Mouse (Mus musculus) limb, embryonic 12.5 days (tissue): ENCODE results near the gene Frmd7. TPM values are rescaled to one million over a fixed set of nuclear protein-coding genes. Genes with fewer than 3 reads are reported as not detected.

Experiments
- ATAC-seq: fragments of 200-750 bp; cut with Nextera tagmentation; 2 replicates; pipeline ENCODE4 v1.8.0; 2017; ENCODE audit warnings: low read depth, moderate TSS enrichment; ENCODE audit not compliant: insufficient number of reproducible peaks, insufficient read depth, low FRiP score, low TSS enrichment
- H3K27ac ChIP-seq: fragments of 300-500 bp; sonication (generic); 2 replicates; pipeline ENCODE4 v1.5.1; 2016; ENCODE audit warnings: mild to moderate bottlenecking, moderate library complexity
- H3K27me3 ChIP-seq: fragments of 300-500 bp; sonication (generic); 2 replicates; pipeline ENCODE4 v1.6.1; 2016; ENCODE audit warnings: mild to moderate bottlenecking, moderate library complexity
- H3K36me3 ChIP-seq: fragments of 300-500 bp; sonication (generic); 2 replicates; pipeline ENCODE4 v1.6.1; 2016; ENCODE audit warnings: mild to moderate bottlenecking, moderate library complexity
- H3K4me1 ChIP-seq: fragments of 300-500 bp; sonication (generic); replicated peaks from 2 replicates; pipeline ENCODE4 v1.6.1; 2016
- H3K4me2 ChIP-seq: fragments of 300-500 bp; sonication (generic); 2 replicates; pipeline ENCODE4 v1.6.1; 2016; ENCODE audit warnings: mild to moderate bottlenecking, moderate library complexity
- H3K4me3 ChIP-seq: fragments of 300-500 bp; sonication (generic); replicated peaks from 2 replicates; pipeline ENCODE4 v1.5.1; 2016; ENCODE audit warnings: mild to moderate bottlenecking
- H3K9ac ChIP-seq: fragments of 300-500 bp; sonication (generic); replicated peaks from 2 replicates; pipeline ENCODE4 v1.6.1; 2016; ENCODE audit warnings: mild to moderate bottlenecking, moderate library complexity
- H3K9me3 ChIP-seq: fragments of 300-500 bp; sonication (generic); 2 replicates; pipeline ENCODE4 v1.6.1; 2016; ENCODE audit warnings: mild to moderate bottlenecking, moderate library complexity
- WGBS: fragments of 180-500 bp; shearing (Covaris S2); methylation state at CpG from one replicate; pipeline ENCODE4 v1.1.7; 2016; 5-methylcytosine and 5-hydroxymethylcytosine counted together
- polyA plus RNA-seq: library from polyadenylated mRNA; unstranded; fragments of >200 nt; fragmentation: Nextera tagmentation; extraction: Ambion mirVana; gene quantifications from 2 replicates; pipeline ENCODE4 v1.2.1, GENCODE M21; 2016

Gene Frmd7
- polyA plus RNA-seq, result 0.10 and 0.13 TPM in 2 replicates

- 73% methylated on average over 14 of the region's 14 CpGs for WGBS
- no peak within 1 kb of the TSS for H3K27ac ChIP-seq
- peaks cover 10% of the 10 kb centered on the region for H3K27me3 ChIP-seq
- no peaks in the 10 kb centered on the region for H3K4me1 ChIP-seq
- no peak within 1 kb of the TSS for H3K9ac ChIP-seq
- ATAC-seq, result no peak
- H3K4me2 ChIP-seq, result no peak within 1 kb of the TSS
- H3K4me3 ChIP-seq, result no peak within 1 kb of the TSS
- no peaks in the 10 kb centered on the region for H3K9me3 ChIP-seq
- no peaks in the 10 kb centered on the region for H3K36me3 ChIP-seq
These were observed at the start of gene Frmd7 for GRCm38 (mm10) chrX:50942610-50943009. Gene Frmd7 (minus strand): TSS chrX:50942710.

DNA sequence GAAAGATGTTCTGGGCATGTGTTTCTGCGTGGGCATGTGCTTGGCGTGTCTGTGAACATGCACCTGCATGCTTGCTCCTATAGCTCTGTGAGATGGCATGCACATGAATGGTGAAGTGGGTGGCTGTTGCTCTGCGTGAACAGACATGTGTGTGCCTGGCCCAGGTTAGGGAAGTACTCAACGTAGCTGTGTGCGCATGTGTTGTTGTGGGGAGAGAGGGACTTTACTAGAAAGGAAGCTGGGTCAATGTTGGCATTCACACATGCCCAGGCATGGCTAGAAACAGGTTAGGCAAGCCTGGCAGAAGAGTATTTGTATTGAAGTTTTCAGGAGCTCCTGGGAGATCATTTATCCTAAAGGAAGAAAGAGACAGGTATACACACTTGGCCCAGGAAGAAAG lies 48.8 kb upstream of the Frmd7 start:
- Histone ChIP-seq H3K4me3 (no peak overlapping the region), H3K4me1 (no peaks in the 10 kb centered on the region), H3K4me2 (no peak overlapping the region), H3K27me3 (no peaks in the 10 kb centered on the region; the same call in 1 of the 2 replicates), H3K27ac (no peak overlapping the region), H3K9me3 (no peaks in the 10 kb centered on the region), H3K9ac (no peak overlapping the region), H3K36me3 (no peaks in the 10 kb centered on the region)
- WGBS, result 90% methylated on average over 5 of the region's 5 CpGs
- no peak for ATAC-seq

- H3K4me1 ChIP-seq, result no peaks in the 10 kb centered on the region
- no peaks in the 10 kb centered on the region for H3K9me3 ChIP-seq
- H3K9ac ChIP-seq, result no peak overlapping the region
- no peaks in the 10 kb centered on the region for H3K36me3 ChIP-seq
- H3K4me2 ChIP-seq, result no peak overlapping the region
- H3K27ac ChIP-seq, result no peak overlapping the region
- no peaks in the 10 kb centered on the region; the same call in 1 of the 2 replicates for H3K27me3 ChIP-seq
- 90% methylated on average over 6 of the region's 6 CpGs for WGBS
- ATAC-seq, result no peak
- no peak overlapping the region for H3K4me3 ChIP-seq
These were observed 47.4 kb upstream of the Frmd7 start for GRCm38 (mm10) chrX:50989940-50990339.

DNA sequence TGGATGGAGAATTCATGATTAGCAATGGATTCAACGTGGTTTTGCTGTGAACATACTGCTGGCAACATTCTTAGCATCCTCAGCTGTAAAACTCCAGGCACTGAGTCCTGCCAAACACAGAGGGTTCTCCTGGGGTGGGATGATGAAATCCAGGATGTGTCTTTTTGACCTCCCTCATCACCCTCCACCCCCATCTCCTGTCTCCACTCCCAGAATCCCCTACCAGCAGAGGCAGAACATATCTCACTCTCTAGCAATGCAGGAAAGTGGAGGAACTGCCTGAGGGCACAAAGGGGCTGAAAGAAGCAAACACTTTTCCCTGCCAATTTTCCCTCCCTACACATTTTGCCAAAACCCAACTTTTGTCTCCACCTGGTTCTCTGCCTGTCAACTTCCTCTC lies 46.1 kb upstream of the Frmd7 start:
- ATAC-seq, result no peak
- no peaks in the 10 kb centered on the region for H3K36me3 ChIP-seq
- H3K4me1 ChIP-seq, result no peaks in the 10 kb centered on the region
- no peak overlapping the region for H3K9ac ChIP-seq
- H3K9me3 ChIP-seq, result no peaks in the 10 kb centered on the region
- no peak overlapping the region for H3K4me2 ChIP-seq
- 47% methylated on average over 1 of the region's 1 CpGs for WGBS
- H3K27ac ChIP-seq, result no peak overlapping the region
- no peak overlapping the region for H3K4me3 ChIP-seq
- no peaks in the 10 kb centered on the region; the same call in 1 of the 2 replicates for H3K27me3 ChIP-seq

GRCm38 (mm10) chrX:50978428-50978827 lies 35.9 kb upstream of the Frmd7 start:
- H3K36me3 ChIP-seq, result no peaks in the 10 kb centered on the region
- no peaks in the 10 kb centered on the region for H3K9me3 ChIP-seq
- H3K4me2 ChIP-seq, result no peak overlapping the region
- no peak for ATAC-seq
- no peaks in the 10 kb centered on the region for H3K4me1 ChIP-seq
- WGBS, result 88% methylated on average over 2 of the region's 2 CpGs
- no peaks in the 10 kb centered on the region for H3K27me3 ChIP-seq
- H3K27ac ChIP-seq, result no peak overlapping the region
- H3K9ac ChIP-seq, result no peak overlapping the region
- H3K4me3 ChIP-seq, result no peak overlapping the region

DNA sequence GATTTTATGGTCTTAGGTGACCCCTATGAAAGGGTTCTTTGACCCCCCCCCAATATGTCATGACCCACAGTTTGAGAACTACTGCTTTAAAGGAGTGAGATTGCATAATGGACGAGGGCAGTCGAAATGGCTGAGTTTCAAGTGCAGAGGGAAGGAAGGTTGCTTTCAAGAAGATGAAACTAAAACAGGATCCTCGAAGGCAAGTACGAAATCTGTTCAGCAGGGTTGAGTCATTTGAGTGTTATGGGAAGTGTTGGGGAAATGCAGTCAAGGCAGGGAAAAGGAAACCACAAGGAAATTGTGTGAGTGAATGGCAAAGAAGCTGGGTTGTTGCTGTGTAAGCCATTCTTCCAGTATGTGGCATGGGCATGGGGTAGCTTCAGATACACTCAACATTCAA lies 29.6 kb upstream of the Frmd7 start:
- H3K4me2 ChIP-seq, result no peak overlapping the region
- no peaks in the 10 kb centered on the region for H3K4me1 ChIP-seq
- no peak overlapping the region for H3K27ac ChIP-seq
- H3K9ac ChIP-seq, result no peak overlapping the region
- WGBS, result 79% methylated on average over 4 of the region's 4 CpGs
- H3K27me3 ChIP-seq, result no peaks in the 10 kb centered on the region
- H3K9me3 ChIP-seq, result no peaks in the 10 kb centered on the region
- no peak for ATAC-seq
- no peak overlapping the region for H3K4me3 ChIP-seq
- H3K36me3 ChIP-seq, result no peaks in the 10 kb centered on the region

DNA sequence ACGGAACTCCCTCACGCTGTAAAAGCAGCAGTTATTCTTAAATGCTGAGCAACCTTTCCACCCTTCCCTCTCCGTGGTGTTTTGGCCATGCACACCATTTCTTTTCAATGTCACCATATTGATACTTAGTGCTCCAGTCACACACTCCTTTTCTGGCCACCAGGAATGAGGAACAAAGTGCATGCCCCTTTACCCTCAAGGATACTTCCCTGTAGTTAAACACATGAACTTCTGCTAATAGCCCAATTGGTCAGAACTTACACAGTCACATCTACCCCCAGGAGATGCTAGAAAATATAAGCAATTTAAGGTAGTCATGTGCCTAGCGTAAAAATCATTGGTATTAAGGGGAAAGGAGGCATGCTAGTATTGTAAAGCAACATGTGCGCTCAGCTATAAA lies 27.4 kb upstream of the Frmd7 start:
- Histone ChIP-seq H3K27me3 (no peaks in the 10 kb centered on the region), H3K4me3 (no peak overlapping the region), H3K27ac (no peak overlapping the region), H3K9ac (no peak overlapping the region), H3K4me1 (no peaks in the 10 kb centered on the region), H3K9me3 (no peaks in the 10 kb centered on the region), H3K36me3 (no peaks in the 10 kb centered on the region), H3K4me2 (no peak overlapping the region)
- WGBS, result 84% methylated on average over 5 of the region's 5 CpGs
- no peak for ATAC-seq

GRCm38 (mm10) chrX:50968157-50968932 lies 25.8 kb upstream of the Frmd7 start:
- no peak overlapping the region for H3K27ac ChIP-seq
- 69% methylated on average over 10 of the region's 10 CpGs for WGBS
- H3K9ac ChIP-seq, result no peak overlapping the region
- no peaks in the 10 kb centered on the region for H3K36me3 ChIP-seq
- H3K4me1 ChIP-seq, result no peaks in the 10 kb centered on the region
- no peak for ATAC-seq
- no peaks in the 10 kb centered on the region for H3K27me3 ChIP-seq
- H3K4me2 ChIP-seq, result no peak overlapping the region
- H3K9me3 ChIP-seq, result no peaks in the 10 kb centered on the region
- H3K4me3 ChIP-seq, result no peak overlapping the region

- Histone ChIP-seq H3K4me2 (no peak overlapping the region), H3K9me3 (no peaks in the 10 kb centered on the region), H3K27ac (no peak overlapping the region), H3K27me3 (no peaks in the 10 kb centered on the region), H3K36me3 (no peaks in the 10 kb centered on the region), H3K4me3 (no peak overlapping the region), H3K4me1 (no peaks in the 10 kb centered on the region), H3K9ac (no peak overlapping the region)
- WGBS, result 71% methylated on average over 3 of the region's 3 CpGs
- ATAC-seq, result no peak
These were observed 22.6 kb upstream of the Frmd7 start for GRCm38 (mm10) chrX:50965157-50965556.

DNA sequence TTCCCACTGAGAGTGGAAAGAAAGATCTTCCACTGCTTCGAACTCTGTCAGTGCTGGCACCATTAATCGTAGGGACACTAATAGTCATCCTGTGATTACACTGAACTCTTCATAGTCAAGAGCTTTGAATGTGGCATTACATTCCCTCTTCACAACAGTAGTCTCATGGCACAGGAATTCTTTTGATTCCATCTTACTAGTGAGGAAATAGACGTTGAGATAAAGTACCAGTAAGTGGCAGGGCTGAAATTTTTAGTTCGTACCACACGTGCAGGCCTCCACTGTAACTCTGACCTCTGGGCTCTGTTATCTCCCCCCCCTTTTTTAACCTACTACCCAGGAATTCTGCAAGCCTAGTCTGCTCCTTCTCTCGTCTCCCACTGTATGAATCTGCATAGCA lies 20.4 kb upstream of the Frmd7 start:
- Histone ChIP-seq H3K4me3 (no peak overlapping the region), H3K4me2 (no peak overlapping the region), H3K36me3 (no peaks in the 10 kb centered on the region), H3K9me3 (no peaks in the 10 kb centered on the region), H3K27me3 (no peaks in the 10 kb centered on the region), H3K9ac (no peak overlapping the region), H3K4me1 (no peaks in the 10 kb centered on the region), H3K27ac (no peak overlapping the region)
- ATAC-seq, result no peak
- 72% methylated on average over 6 of the region's 6 CpGs for WGBS

GRCm38 (mm10) chrX:50948633-50949032 lies 6.1 kb upstream of the Frmd7 start:
- H3K4me1 ChIP-seq, result no peaks in the 10 kb centered on the region
- H3K27me3 ChIP-seq, result no peaks in the 10 kb centered on the region
- 40% methylated on average over 2 of the region's 2 CpGs for WGBS
- no peak overlapping the region for H3K4me2 ChIP-seq
- no peak overlapping the region for H3K4me3 ChIP-seq
- H3K36me3 ChIP-seq, result no peaks in the 10 kb centered on the region
- H3K9ac ChIP-seq, result no peak overlapping the region
- H3K27ac ChIP-seq, result no peak overlapping the region
- no peaks in the 10 kb centered on the region for H3K9me3 ChIP-seq
- no peak for ATAC-seq

- no peak for ATAC-seq
- WGBS, result 75% methylated on average over 4 of the region's 4 CpGs
- Histone ChIP-seq H3K4me1 (no peaks in the 10 kb centered on the region), H3K36me3 (no peaks in the 10 kb centered on the region), H3K27me3 (no peaks in the 10 kb centered on the region), H3K4me3 (no peak overlapping the region), H3K9me3 (no peaks in the 10 kb centered on the region), H3K27ac (no peak overlapping the region), H3K9ac (no peak overlapping the region), H3K4me2 (no peak overlapping the region)
These were observed 5.6 kb upstream of the Frmd7 start for GRCm38 (mm10) chrX:50948116-50948515.
